Mouse (Mus musculus) neural tube, embryonic 12.5 days (tissue): ENCODE measurements around the gene Ppm1j. TPM values are rescaled to one million over a fixed set of nuclear protein-coding genes. Genes with fewer than 3 reads are reported as not detected.
A peak's percentile ranks its signal among the peaks of the same experiment; 100 is the strongest.

Experiments used
- ATAC-seq: fragments of 200-750 bp; cut with Nextera tagmentation; 2 replicates; pipeline ENCODE4 v1.8.0; 2017; ENCODE audit warnings: low read depth, mild to moderate bottlenecking, moderate TSS enrichment, moderate library complexity; ENCODE audit not compliant: low FRiP score
- H3K27ac ChIP-seq: fragments of 300-500 bp; sonication (generic); 2 replicates; pipeline ENCODE4 v1.5.1; 2016
- H3K27me3 ChIP-seq: fragments of 300-500 bp; sonication (generic); replicated peaks from 2 replicates; pipeline ENCODE4 v1.6.1; 2016; ENCODE audit warnings: mild to moderate bottlenecking
- H3K36me3 ChIP-seq: fragments of 300-500 bp; sonication (generic); 2 replicates; pipeline ENCODE4 v1.6.1; 2016; ENCODE audit warnings: mild to moderate bottlenecking
- H3K4me1 ChIP-seq: fragments of 300-500 bp; sonication (generic); 2 replicates; pipeline ENCODE4 v1.6.1; 2016
- H3K4me2 ChIP-seq: fragments of 300-500 bp; sonication (generic); replicated peaks from 2 replicates; pipeline ENCODE4 v1.6.1; 2016; ENCODE audit warnings: mild to moderate bottlenecking
- H3K4me3 ChIP-seq: fragments of 300-500 bp; sonication (generic); 2 replicates; pipeline ENCODE4 v1.5.1; 2016
- H3K9ac ChIP-seq: fragments of 300-500 bp; sonication (generic); 2 replicates; pipeline ENCODE4 v1.6.1; 2016; ENCODE audit warnings: mild to moderate bottlenecking
- H3K9me3 ChIP-seq: fragments of 300-500 bp; sonication (generic); 2 replicates; pipeline ENCODE4 v1.6.1; 2016; ENCODE audit warnings: mild to moderate bottlenecking
- WGBS: fragments of 180-500 bp; shearing (Covaris S2); methylation state at CpG from one replicate; pipeline ENCODE4 v1.1.7; 2016; 5-methylcytosine and 5-hydroxymethylcytosine counted together
- polyA plus RNA-seq: library from polyadenylated mRNA; unstranded; fragments of >200 nt; fragmentation: Nextera tagmentation; extraction: Ambion mirVana; gene quantifications from 2 replicates; pipeline ENCODE4 v1.2.1, GENCODE M21; 2016

Ppm1j gene
- polyA plus RNA-seq, 1 experiment from 2014 or later = 1.5 TPM

- no peak overlapping the region for H3K27ac ChIP-seq
- 83% methylated on average over 4 of the region's 4 CpGs for WGBS
- no peak overlapping the region for H3K4me2 ChIP-seq
- H3K4me1 ChIP-seq = no peaks in the 10 kb centered on the region
- no peaks in the 10 kb centered on the region for H3K9me3 ChIP-seq
- no peak overlapping the region for H3K4me3 ChIP-seq
- no peak for ATAC-seq
- 0 out of 2 replicates have a peak, but pooled peaks cover 5% of the 10 kb centered on the region for H3K27me3 ChIP-seq
- no peaks in the 10 kb centered on the region for H3K36me3 ChIP-seq
- H3K9ac ChIP-seq = no peak overlapping the region
These were observed 13.1 kb upstream of the Ppm1j start for GRCm38 (mm10) chr3:104767716-104768115.

DNA sequence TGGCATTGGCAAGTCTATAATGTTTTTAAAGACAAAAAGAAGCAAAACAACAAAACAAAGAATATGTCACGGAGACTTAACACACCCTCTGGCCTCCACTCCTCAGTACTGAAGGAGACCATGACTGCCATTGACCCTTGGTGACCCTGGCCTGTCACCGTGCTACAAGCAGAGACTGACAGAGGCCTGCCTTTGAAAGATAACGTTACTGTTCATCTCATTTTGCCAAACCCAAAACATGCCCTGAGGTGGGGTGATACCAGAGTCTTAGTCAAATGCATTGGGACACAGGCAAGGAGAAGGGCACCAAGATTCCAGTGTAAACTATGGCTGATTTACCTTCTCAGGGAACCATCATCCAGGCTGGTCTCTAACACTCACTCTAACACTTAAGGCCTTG is 11.7 kb upstream of the Ppm1j start:
- Histone ChIP-seq H3K27ac (no peak overlapping the region), H3K4me2 (no peak overlapping the region), H3K27me3 (0 out of 2 replicates have a peak, but pooled peaks cover 5% of the 10 kb centered on the region), H3K4me3 (no peak overlapping the region), H3K4me1 (no peaks in the 10 kb centered on the region), H3K36me3 (no peaks in the 10 kb centered on the region), H3K9me3 (no peaks in the 10 kb centered on the region), H3K9ac (no peak overlapping the region)
- ATAC-seq = no peak
- WGBS = 37% methylated on average over 3 of the region's 3 CpGs

GRCm38 (mm10) chr3:104770035-104770434 is 10.8 kb upstream of the Ppm1j start:
- 59% methylated on average over 10 of the region's 10 CpGs for WGBS
- H3K4me3 ChIP-seq = no peak overlapping the region
- no peaks in the 10 kb centered on the region for H3K36me3 ChIP-seq
- H3K9ac ChIP-seq = no peak overlapping the region
- H3K27ac ChIP-seq = no peak overlapping the region
- no peak for ATAC-seq
- 0 out of 2 replicates have a peak, but pooled peaks cover 5% of the 10 kb centered on the region for H3K27me3 ChIP-seq
- H3K9me3 ChIP-seq = no peaks in the 10 kb centered on the region
- no peaks in the 10 kb centered on the region for H3K4me1 ChIP-seq
- no peak overlapping the region for H3K4me2 ChIP-seq

GRCm38 (mm10) chr3:104770918-104771317 is 9.9 kb upstream of the Ppm1j start:
- H3K4me3 ChIP-seq = no peak overlapping the region
- no peak overlapping the region for H3K9ac ChIP-seq
- no peak overlapping the region for H3K27ac ChIP-seq
- H3K27me3 ChIP-seq = peaks cover 9% of the 10 kb centered on the region
- no peaks in the 10 kb centered on the region for H3K36me3 ChIP-seq
- no peak overlapping the region for H3K4me2 ChIP-seq
- no peaks in the 10 kb centered on the region for H3K9me3 ChIP-seq
- 79% methylated on average over 3 of the region's 3 CpGs for WGBS
- ATAC-seq = no peak
- no peaks in the 10 kb centered on the region for H3K4me1 ChIP-seq

DNA sequence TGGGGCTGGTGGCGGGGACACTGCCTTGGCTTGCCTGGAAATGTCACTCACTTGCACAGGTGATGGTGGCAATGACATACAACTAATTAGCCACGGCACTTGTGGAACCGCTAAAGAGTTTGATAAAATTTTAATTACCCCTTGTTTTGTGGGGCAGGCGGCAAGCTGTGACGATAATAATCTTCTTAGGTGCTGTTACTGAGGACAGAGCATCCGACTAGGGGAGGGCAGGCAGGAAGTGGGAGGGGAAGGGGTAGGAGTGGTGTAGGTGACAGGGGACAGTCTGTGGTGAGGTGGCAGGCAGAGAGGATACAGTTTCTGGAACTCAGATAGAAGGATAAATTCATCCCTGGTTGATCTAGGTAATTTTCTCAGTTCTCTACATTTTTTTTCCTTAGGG is 9.4 kb upstream of the Ppm1j start:
- Histone ChIP-seq H3K4me1 (no peaks in the 10 kb centered on the region), H3K4me3 (no peak overlapping the region), H3K4me2 (no peak overlapping the region), H3K9me3 (no peaks in the 10 kb centered on the region), H3K27me3 (peaks cover 14% of the 10 kb centered on the region), H3K9ac (no peak overlapping the region), H3K36me3 (no peaks in the 10 kb centered on the region), H3K27ac (no peak overlapping the region)
- ATAC-seq = no peak
- WGBS = 64% methylated on average over 6 of the region's 6 CpGs

GRCm38 (mm10) chr3:104773301-104773700 is 7.6 kb upstream of the Ppm1j start:
- Histone ChIP-seq H3K36me3 (no peaks in the 10 kb centered on the region), H3K4me1 (peaks cover 8% of the 10 kb centered on the region; the same call in 1 of the 2 replicates), H3K4me2 (no peak overlapping the region), H3K27me3 (peaks cover 32% of the 10 kb centered on the region), H3K9ac (no peak overlapping the region), H3K27ac (no peak overlapping the region), H3K4me3 (no peak overlapping the region), H3K9me3 (no peaks in the 10 kb centered on the region)
- ATAC-seq = no peak
- WGBS = 82% methylated on average over 7 of the region's 7 CpGs

- under 1% methylated on average over 20 of the region's 20 CpGs for WGBS
- Histone ChIP-seq H3K4me1 (peaks cover 24% of the 10 kb centered on the region), H3K9ac (peak overlapping the region; percentile 42; the same call in 1 of the 2 replicates), H3K36me3 (no peaks in the 10 kb centered on the region), H3K4me3 (peak overlapping the region; percentile 32), H3K27ac (no peak overlapping the region), H3K27me3 (peaks cover 64% of the 10 kb centered on the region), H3K4me2 (peak overlapping the region; percentile 63), H3K9me3 (no peaks in the 10 kb centered on the region)
- no peak for ATAC-seq
These were observed 3.5 kb upstream of the Ppm1j start for GRCm38 (mm10) chr3:104777342-104777741.

GRCm38 (mm10) chr3:104779949-104780348 is 907 bp upstream of the Ppm1j start:
- Histone ChIP-seq H3K4me3 (no peak overlapping the region), H3K4me1 (peaks cover 24% of the 10 kb centered on the region), H3K36me3 (no peaks in the 10 kb centered on the region), H3K9me3 (no peaks in the 10 kb centered on the region), H3K9ac (no peak overlapping the region), H3K27me3 (peaks cover 90% of the 10 kb centered on the region), H3K27ac (no peak overlapping the region), H3K4me2 (no peak overlapping the region)
- 1% methylated on average over 7 of the region's 7 CpGs for WGBS
- no peak for ATAC-seq

GRCm38 (mm10) chr3:104781471-104781903 is 631 bp downstream of the Ppm1j start, which contains the start of gene Fam19a3:
Gene Fam19a3 (minus strand): TSS chr3:104781840.
- H3K4me2 ChIP-seq = peak within 1 kb of the TSS; percentile 84
- WGBS = 2% methylated on average over 26 of the region's 26 CpGs
- peak within 1 kb of the TSS; percentile 53 for H3K9ac ChIP-seq
- peak within 1 kb of the TSS; percentile 38 for H3K4me3 ChIP-seq
- peaks cover 84% of the 10 kb centered on the region for H3K27me3 ChIP-seq
- no peaks in the 10 kb centered on the region for H3K9me3 ChIP-seq
- peak; percentile 49; the same call in 1 of the 2 replicates for ATAC-seq
- peaks cover 24% of the 10 kb centered on the region for H3K4me1 ChIP-seq
- H3K36me3 ChIP-seq = no peaks in the 10 kb centered on the region
- H3K27ac ChIP-seq = no peak within 1 kb of the TSS

DNA sequence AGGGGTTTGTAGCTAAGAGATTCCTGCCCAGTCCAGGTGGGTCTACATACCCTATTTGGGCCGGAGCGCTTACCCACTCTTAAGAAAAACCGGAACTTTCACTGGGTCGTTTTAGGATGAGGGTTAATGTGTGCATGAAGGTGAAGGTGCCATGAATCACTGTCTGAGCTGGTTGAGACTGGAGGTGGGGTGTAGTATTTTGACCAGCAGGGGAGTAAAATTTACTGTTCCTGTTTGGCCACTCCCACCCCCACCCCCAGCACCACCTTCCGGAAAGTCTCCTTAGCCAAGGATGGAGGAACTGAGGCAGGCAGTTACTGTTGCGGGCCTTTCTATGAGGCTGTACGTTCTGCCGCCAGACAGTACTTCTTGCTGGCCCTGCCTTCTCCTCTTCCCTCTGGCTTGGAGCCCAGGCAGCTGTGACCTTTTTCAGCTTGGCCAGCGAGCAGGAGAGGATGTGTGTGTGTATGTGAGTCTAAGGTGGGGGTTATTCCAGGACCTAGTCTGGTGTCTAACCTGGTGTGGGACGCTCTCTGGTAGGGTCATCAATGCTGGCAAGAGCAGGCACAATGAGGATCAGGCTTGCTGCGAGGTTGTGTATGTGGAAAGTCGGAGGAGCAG is 1.3 kb downstream of the Ppm1j start:
- H3K27ac ChIP-seq = no peak overlapping the region
- 15% methylated on average over 12 of the region's 12 CpGs for WGBS
- ATAC-seq = no peak
- no peaks in the 10 kb centered on the region for H3K36me3 ChIP-seq
- no peaks in the 10 kb centered on the region for H3K9me3 ChIP-seq
- H3K27me3 ChIP-seq = peaks cover 77% of the 10 kb centered on the region
- no peak overlapping the region for H3K9ac ChIP-seq
- H3K4me1 ChIP-seq = peaks cover 21% of the 10 kb centered on the region
- H3K4me3 ChIP-seq = no peak overlapping the region
- H3K4me2 ChIP-seq = peak overlapping the region; percentile 84

DNA sequence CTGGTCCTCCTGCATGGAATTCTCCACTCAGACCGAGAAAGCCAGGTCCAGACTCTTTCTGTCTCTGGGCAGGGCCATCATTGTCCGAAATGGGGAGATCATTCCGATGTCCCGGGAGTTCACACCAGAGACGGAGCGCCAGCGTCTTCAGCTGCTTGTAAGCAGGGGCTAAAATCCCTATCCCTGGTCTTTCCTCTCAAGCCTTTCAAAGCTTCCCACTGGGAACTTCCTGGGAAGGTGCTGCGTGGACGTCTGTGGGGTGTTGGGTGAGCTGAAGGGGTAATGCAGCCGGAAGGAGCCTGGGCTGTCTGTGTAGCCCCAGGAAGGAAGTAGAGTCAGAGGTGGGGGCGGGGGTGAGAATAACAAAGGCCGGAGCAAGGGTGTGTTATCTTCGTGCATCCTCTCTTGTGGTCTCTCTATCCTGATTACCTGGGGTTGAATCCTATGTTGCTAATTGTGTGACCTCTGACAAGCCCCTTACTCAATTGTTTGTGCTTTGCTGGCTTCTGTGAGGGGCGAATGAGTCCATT is 3.2 kb downstream of the Ppm1j start:
- H3K27me3 ChIP-seq = peaks cover 64% of the 10 kb centered on the region
- no peak overlapping the region for H3K4me3 ChIP-seq
- no peaks in the 10 kb centered on the region for H3K36me3 ChIP-seq
- no peak overlapping the region for H3K4me2 ChIP-seq
- H3K4me1 ChIP-seq = peaks cover 23% of the 10 kb centered on the region
- H3K9me3 ChIP-seq = no peaks in the 10 kb centered on the region
- WGBS = 39% methylated on average over 14 of the region's 14 CpGs
- no peak overlapping the region for H3K9ac ChIP-seq
- H3K27ac ChIP-seq = no peak overlapping the region
- no peak for ATAC-seq

DNA sequence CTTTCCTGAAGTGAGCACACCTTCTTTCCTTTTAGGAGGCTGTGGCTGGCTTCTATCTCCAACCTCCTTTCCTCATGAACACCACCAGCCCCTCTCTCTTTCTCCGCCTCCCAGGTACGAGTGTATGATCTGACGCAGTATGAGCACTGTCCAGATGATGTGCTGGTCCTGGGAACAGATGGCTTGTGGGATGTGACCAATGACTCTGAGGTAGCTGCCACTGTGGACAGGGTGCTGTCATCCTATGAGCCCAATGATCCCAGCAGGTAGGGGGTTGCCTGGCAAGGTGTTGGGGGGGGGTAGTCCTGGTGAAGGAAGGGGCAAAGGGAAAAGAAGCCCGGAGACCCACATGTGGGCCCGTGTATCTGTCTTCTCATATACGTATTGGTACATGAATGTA is 4.4 kb downstream of the Ppm1j start:
- Histone ChIP-seq H3K27ac (no peak overlapping the region), H3K4me1 (peaks cover 35% of the 10 kb centered on the region), H3K9me3 (no peaks in the 10 kb centered on the region), H3K27me3 (peaks cover 55% of the 10 kb centered on the region), H3K9ac (no peak overlapping the region), H3K4me3 (no peak overlapping the region), H3K36me3 (no peaks in the 10 kb centered on the region), H3K4me2 (no peak overlapping the region)
- no peak for ATAC-seq
- WGBS = 84% methylated on average over 6 of the region's 6 CpGs

GRCm38 (mm10) chr3:104788075-104788474 is 7.2 kb downstream of the Ppm1j start, which contains the start of gene Rhoc:
Gene Rhoc (plus strand): TSS chr3:104788375.
- Histone ChIP-seq H3K4me2 (peak within 1 kb of the TSS; percentile 93), H3K9me3 (no peaks in the 10 kb centered on the region), H3K4me1 (peaks cover 33% of the 10 kb centered on the region), H3K27ac (no peak within 1 kb of the TSS), H3K9ac (peak within 1 kb of the TSS; percentile 65), H3K4me3 (peak within 1 kb of the TSS; percentile 57), H3K27me3 (peaks cover 27% of the 10 kb centered on the region), H3K36me3 (no peaks in the 10 kb centered on the region)
- WGBS = 32% methylated on average over 3 of the region's 3 CpGs
- no peak for ATAC-seq
